In genomic region chr19:21919074-21919473, GRCm38 (mm10) we compare ENCODE assay signal across 27 mouse cellular contexts.
A peak's percentile ranks its signal among the peaks of the same experiment; 100 is the strongest.
DNase-seq lines count a peak whose midpoint lies in the region; ATAC-seq and TF ChIP-seq lines count a peak whose summit lies in the region.
"Had no signal": no experiment of that assay in that cellular context is flagged by ENCODE, and none has a peak within 500 bp of the region (broad histone marks: within the 10 kb centered on the region; RNA-seq: fewer than 3 reads in every experiment).

No protein-coding gene starts in this region.

- no peaks in the 10 kb centered on the region for H3K9me3 ChIP-seq in heart, embryonic 15.5 days (replicated peaks)
- H3K9me3 ChIP-seq in kidney, postnatal 0 days (replicated peaks; ENCODE audit: low read length) = no peaks in the 10 kb centered on the region
- no peaks in the 10 kb centered on the region for H3K9me3 ChIP-seq in lung, postnatal 0 days (ENCODE audit: low read length)
- no peaks in the 10 kb centered on the region for H3K9me3 ChIP-seq in forebrain, embryonic 16.5 days (ENCODE audit: control insufficient read depth, low read length)
- H3K9me3 ChIP-seq: forebrain, embryonic 13.5 days; midbrain, embryonic 13.5 days; neural tube, embryonic 15.5 days had no signal

- DNase-seq in heart, postnatal 25 days (ENCODE audit: low spot score) = no peak
- peak; percentile 44 for DNase-seq in kidney, postnatal 0 days (ENCODE audit: low spot score)
- DNase-seq in kidney, postnatal 36 days = no peak
- DNase-seq in lung, postnatal 0 days (ENCODE audit: low spot score) = peak; percentile 53
- DNase-seq in lung, postnatal 25 days (ENCODE audit: low spot score) = no peak
- DNase-seq: adrenal gland, postnatal 14 days; cerebellum, adult 11 months; cerebellum, adult 9-10 months; cerebellum, postnatal 36 days; gastrocnemius, postnatal 14 days; heart, adult 2 months; heart, postnatal 10 days; kidney, adult 18-20 months; layer of hippocampus, postnatal 36 days; left cerebral cortex, postnatal 4 days; right cerebral cortex, adult 18-20 months; spleen, adult 18-20 months; thymus, postnatal 14 days had no signal

- TF ChIP-seq CTCF in kidney, postnatal 0 days (IDR thresholded peaks at IDR 0.05; ENCODE audit: low read depth) = no peak
- TF ChIP-seq CTCF in lung, postnatal 0 days (IDR thresholded peaks at IDR 0.05) = no peak

- TF ChIP-seq EP300 in lung, postnatal 0 days (IDR thresholded peaks at IDR 0.05) = peak; percentile 90

- H3K4me1 ChIP-seq in heart, embryonic 15.5 days (replicated peaks) = no peaks in the 10 kb centered on the region
- no peaks in the 10 kb centered on the region for H3K4me1 ChIP-seq in kidney, postnatal 0 days (replicated peaks; ENCODE audit: insufficient read depth, low read length)
- H3K4me1 ChIP-seq in lung, postnatal 0 days (ENCODE audit: insufficient read depth, low read depth, low read length) = no peaks in the 10 kb centered on the region
- no peaks in the 10 kb centered on the region for H3K4me1 ChIP-seq in forebrain, embryonic 16.5 days (replicated peaks; ENCODE audit: control insufficient read depth, insufficient read depth, low read length)
- H3K4me1 ChIP-seq: forebrain, embryonic 13.5 days had no signal

- no peaks in the 10 kb centered on the region for H3K36me3 ChIP-seq in heart, embryonic 15.5 days
- no peaks in the 10 kb centered on the region for H3K36me3 ChIP-seq in kidney, postnatal 0 days (ENCODE audit: insufficient read depth, low read length)
- H3K36me3 ChIP-seq in lung, postnatal 0 days (ENCODE audit: insufficient read depth, low read length) = no peaks in the 10 kb centered on the region
- H3K36me3 ChIP-seq in forebrain, embryonic 16.5 days (ENCODE audit: control insufficient read depth, insufficient read depth) = no peaks in the 10 kb centered on the region
- H3K36me3 ChIP-seq: midbrain, embryonic 13.5 days; neural tube, embryonic 15.5 days had no signal

- H3K9ac ChIP-seq in heart, embryonic 15.5 days = no peak overlapping the region
- H3K9ac ChIP-seq in kidney, postnatal 0 days (ENCODE audit: low read depth, low read length) = no peak overlapping the region
- H3K9ac ChIP-seq in lung, postnatal 0 days (replicated peaks; ENCODE audit: low read depth) = no peak overlapping the region
- H3K9ac ChIP-seq in forebrain, embryonic 16.5 days (replicated peaks; ENCODE audit: low read depth, low read length) = no peak overlapping the region
- H3K9ac ChIP-seq: forebrain, embryonic 13.5 days; liver, embryonic 14.5 days; midbrain, embryonic 13.5 days; neural tube, embryonic 15.5 days had no signal

- ATAC-seq in heart, embryonic 15.5 days (replicated peaks; ENCODE audit: insufficient number of reproducible peaks, insufficient read depth, low FRiP score, low read depth) = no peak
- ATAC-seq in kidney, postnatal 0 days (replicated peaks; ENCODE audit: low FRiP score, low read depth) = no peak
- ATAC-seq in lung, postnatal 0 days = peak; percentile 61
- ATAC-seq in forebrain, embryonic 16.5 days = no peak
- ATAC-seq: CD4-positive, CD25-positive, alpha-beta regulatory T cell, adult 4 months; forebrain, embryonic 13.5 days; inflammation-experienced regulatory T-cells, adult 6 months; midbrain, embryonic 13.5 days had no signal

- no peak overlapping the region for H3K4me2 ChIP-seq in heart, embryonic 15.5 days
- H3K4me2 ChIP-seq in kidney, postnatal 0 days (ENCODE audit: low read length) = no peak overlapping the region
- no peak overlapping the region for H3K4me2 ChIP-seq in lung, postnatal 0 days (replicated peaks; ENCODE audit: low read depth, low read length)
- H3K4me2 ChIP-seq in forebrain, embryonic 16.5 days (ENCODE audit: low read length) = no peak overlapping the region
- H3K4me2 ChIP-seq: forebrain, embryonic 13.5 days; midbrain, embryonic 13.5 days; neural tube, embryonic 15.5 days had no signal

- intact Hi-C loops in heart, postnatal 25 days (cut with DNase I) = no loop called here

- no peak overlapping the region for H3K4me3 ChIP-seq in heart, embryonic 15.5 days
- no peak overlapping the region for H3K4me3 ChIP-seq in kidney, postnatal 0 days (replicated peaks; ENCODE audit: low read depth, low read length)
- H3K4me3 ChIP-seq in lung, postnatal 0 days (ENCODE audit: low read depth, low read length) = no peak overlapping the region
- no peak overlapping the region for H3K4me3 ChIP-seq in forebrain, embryonic 16.5 days (replicated peaks; ENCODE audit: low read length)
- H3K4me3 ChIP-seq: forebrain, embryonic 13.5 days; heart, adult 2 months; midbrain, embryonic 13.5 days; neural tube, embryonic 15.5 days had no signal

- whole genome bisulfite sequencing in heart, embryonic 15.5 days = 55% methylated on average over 3 of the region's 3 CpGs
- WGBS in kidney, postnatal 0 days = 43% methylated on average over 3 of the region's 3 CpGs
- 37% methylated on average over 3 of the region's 3 CpGs for WGBS in lung, postnatal 0 days
- 56% methylated on average over 3 of the region's 3 CpGs for WGBS in forebrain, embryonic 16.5 days

- H3K27ac ChIP-seq in heart, embryonic 15.5 days = peak overlapping the region; percentile 28
- H3K27ac ChIP-seq in kidney, postnatal 0 days = no peak overlapping the region
- no peak overlapping the region for H3K27ac ChIP-seq in lung, postnatal 0 days (ENCODE audit: low read length)
- no peak overlapping the region for H3K27ac ChIP-seq in forebrain, embryonic 16.5 days (ENCODE audit: low read length)
- H3K27ac ChIP-seq: forebrain, embryonic 13.5 days; heart, adult 2 months; liver, embryonic 14.5 days; macrophage; midbrain, embryonic 13.5 days; neural tube, embryonic 15.5 days had no signal

- H3K27me3 ChIP-seq in heart, embryonic 15.5 days = no peaks in the 10 kb centered on the region
- no peaks in the 10 kb centered on the region for H3K27me3 ChIP-seq in kidney, postnatal 0 days (ENCODE audit: insufficient read depth, low read length)
- no peaks in the 10 kb centered on the region for H3K27me3 ChIP-seq in lung, postnatal 0 days (replicated peaks; ENCODE audit: insufficient read depth, low read length)
- H3K27me3 ChIP-seq in forebrain, embryonic 16.5 days (replicated peaks; ENCODE audit: control insufficient read depth, insufficient read depth, low read length) = no peaks in the 10 kb centered on the region
- H3K27me3 ChIP-seq: forebrain, embryonic 13.5 days; midbrain, embryonic 13.5 days; neural tube, embryonic 15.5 days had no signal

Comparison
In these comparisons a context has a peak if more than half of its experiments do, and no peak if none do; other contexts are left out.
1. DNase-seq: peak in kidney, postnatal 0 days (single experiment) and lung, postnatal 0 days (single experiment); none in heart, postnatal 25 days (single experiment), kidney, postnatal 36 days (0 of 2) and lung, postnatal 25 days (single experiment).